Mouse (Mus musculus) midbrain, embryonic 10.5 days (tissue): Measurements from ENCODE around the gene Ksr2. TPM values are rescaled to one million over a fixed set of nuclear protein-coding genes. Genes with fewer than 3 reads are reported as not detected.
A peak's percentile ranks its signal among the peaks of the same experiment; 100 is the strongest.

Source experiments
- DNase-seq: peaks from one replicate; pipeline ENCODE4 v3.0.0-alpha.2; 2017; ENCODE audit warnings: low spot score
- H3K27ac ChIP-seq: fragments of 300-500 bp; sonication (generic); replicated peaks from 2 replicates; pipeline ENCODE4 v1.5.1; 2016; ENCODE audit warnings: mild to moderate bottlenecking
- H3K27me3 ChIP-seq: fragments of 300-500 bp; sonication (generic); 2 replicates; pipeline ENCODE4 v1.6.1; 2016; ENCODE audit warnings: low read depth, mild to moderate bottlenecking; ENCODE audit not compliant: poor library complexity, severe bottlenecking
- H3K36me3 ChIP-seq: fragments of 300-500 bp; sonication (generic); 2 replicates; pipeline ENCODE4 v1.6.1; 2016; ENCODE audit warnings: mild to moderate bottlenecking, moderate library complexity
- H3K4me1 ChIP-seq: fragments of 300-500 bp; sonication (generic); 2 replicates; pipeline ENCODE4 v1.6.1; 2016
- H3K4me3 ChIP-seq: fragments of 300-500 bp; sonication (generic); 2 replicates; pipeline ENCODE4 v1.5.1; 2016; ENCODE audit warnings: mild to moderate bottlenecking, moderate library complexity
- H3K9me3 ChIP-seq: fragments of 300-500 bp; sonication (generic); replicated peaks from 2 replicates; pipeline ENCODE4 v1.6.1; 2016; ENCODE audit warnings: mild to moderate bottlenecking
- WGBS: fragments of 180-500 bp; shearing (Covaris S2); methylation state at CpG from one replicate; pipeline ENCODE4 v1.1.7; 2016; 5-methylcytosine and 5-hydroxymethylcytosine counted together
- polyA plus RNA-seq: library from polyadenylated mRNA; unstranded; fragments of >200 nt; fragmentation: Nextera tagmentation; extraction: Ambion mirVana; gene quantifications from 2 replicates; pipeline ENCODE4 v1.2.1, GENCODE M21; 2016

The Ksr2 gene
- polyA plus RNA-seq, 1 experiment from 2014 or later = 0.52 TPM

DNA sequence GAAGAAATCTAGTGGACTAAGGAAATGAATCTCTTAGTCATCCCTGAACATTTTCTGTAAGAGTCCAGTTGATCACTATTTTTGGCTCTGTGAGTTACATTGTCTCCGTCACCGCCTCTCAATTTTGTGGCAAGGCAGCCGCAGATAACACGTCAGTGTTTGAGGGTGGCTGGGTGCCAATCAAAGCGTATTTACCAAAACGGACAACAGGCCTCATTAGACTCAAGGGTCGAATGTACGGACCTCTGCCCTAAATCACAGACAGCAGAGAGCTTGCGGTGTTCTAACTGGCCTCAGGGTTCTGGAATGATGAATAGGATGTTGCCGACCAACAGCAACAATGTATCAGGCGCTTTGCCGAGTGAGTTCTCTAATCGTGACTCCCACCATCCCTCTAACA, 245.8 kb downstream of the Ksr2 start:
- Histone ChIP-seq H3K4me3 (no peak overlapping the region), H3K36me3 (no peaks in the 10 kb centered on the region), H3K27me3 (no peaks in the 10 kb centered on the region), H3K27ac (no peak overlapping the region), H3K9me3 (no peaks in the 10 kb centered on the region), H3K4me1 (peaks cover 17% of the 10 kb centered on the region)
- WGBS = 88% methylated on average over 13 of the region's 13 CpGs
- no peak for DNase-seq

DNA sequence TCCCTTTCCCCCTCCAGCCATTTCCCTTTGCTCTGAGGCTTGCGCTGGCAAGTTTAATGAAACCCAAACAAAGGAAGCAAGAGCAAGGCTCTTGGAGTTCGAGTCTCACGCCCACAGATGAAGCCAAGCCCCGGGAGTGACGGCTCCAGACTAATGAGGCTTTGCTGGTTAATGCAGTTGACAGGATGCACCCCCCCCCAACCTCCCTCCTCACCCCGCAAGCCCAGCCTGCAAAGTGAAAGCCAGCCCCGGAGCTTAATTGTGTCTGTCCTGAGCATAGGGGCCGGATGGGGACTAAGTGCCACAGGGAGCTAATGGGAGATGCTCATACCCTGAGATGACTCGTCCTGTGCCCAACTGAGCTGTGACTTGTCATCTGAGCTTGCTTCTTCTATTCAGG, 251.4 kb downstream of the Ksr2 start:
- Histone ChIP-seq H3K4me3 (no peak overlapping the region), H3K9me3 (no peaks in the 10 kb centered on the region), H3K36me3 (no peaks in the 10 kb centered on the region), H3K27me3 (no peaks in the 10 kb centered on the region), H3K27ac (0 out of 2 replicates have a peak overlapping the region, but pooled peaks have one; percentile 23), H3K4me1 (peaks cover 27% of the 10 kb centered on the region)
- 36% methylated on average over 9 of the region's 9 CpGs for WGBS
- no peak for DNase-seq

DNA sequence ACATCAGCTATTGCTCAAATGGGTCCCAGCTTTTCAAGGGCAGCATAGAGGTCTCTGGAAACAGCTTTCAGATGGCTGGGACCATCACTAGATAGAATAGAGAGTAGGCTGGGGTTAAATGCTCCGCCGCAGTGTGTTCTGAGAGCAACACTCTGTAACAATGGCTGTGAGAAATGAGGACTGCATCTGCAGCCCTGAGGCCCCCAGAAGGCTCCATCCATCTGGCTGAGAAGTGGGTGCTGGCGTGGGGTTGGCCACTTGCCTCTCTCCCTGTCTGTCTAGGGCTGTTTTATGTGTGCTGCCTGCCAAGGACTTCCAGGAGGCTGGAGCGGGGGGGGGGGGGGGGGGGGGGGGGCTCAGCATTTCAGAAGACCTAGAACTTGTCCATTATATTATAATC, 253.5 kb downstream of the Ksr2 start:
- WGBS = 94% methylated on average over 2 of the region's 4 CpGs

DNA sequence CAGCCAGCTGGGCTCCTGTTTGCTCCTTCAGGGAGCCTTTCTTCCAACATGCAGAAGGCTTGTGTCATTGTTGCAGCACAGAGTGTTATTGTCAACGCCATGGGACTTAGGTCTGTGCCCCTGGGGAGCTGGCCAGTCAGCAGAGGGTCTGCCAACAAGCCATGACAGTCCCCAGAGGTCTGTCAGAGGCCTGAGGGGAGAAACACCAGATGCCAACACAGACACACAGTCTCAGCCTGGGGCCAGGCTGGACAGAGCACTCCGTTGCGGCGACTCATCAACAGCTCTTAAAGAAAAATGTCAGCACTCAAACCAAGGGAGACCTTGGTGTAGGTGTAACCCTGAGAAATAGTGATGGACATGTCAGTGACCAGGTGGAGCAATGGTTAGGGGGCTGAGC, 255.5 kb downstream of the Ksr2 start:
- Histone ChIP-seq H3K27me3 (no peaks in the 10 kb centered on the region), H3K4me1 (peaks cover 24% of the 10 kb centered on the region), H3K27ac (no peak overlapping the region; the same call in 1 of the 2 replicates), H3K36me3 (no peaks in the 10 kb centered on the region), H3K4me3 (no peak overlapping the region), H3K9me3 (no peaks in the 10 kb centered on the region)
- 75% methylated on average over 4 of the region's 4 CpGs for WGBS
- no peak for DNase-seq

More for the DNA sequence above, 253.5 kb downstream of the Ksr2 start:
- no peak for DNase-seq
- Histone ChIP-seq H3K4me1 (peaks cover 25% of the 10 kb centered on the region), H3K27me3 (no peaks in the 10 kb centered on the region), H3K9me3 (no peaks in the 10 kb centered on the region), H3K36me3 (no peaks in the 10 kb centered on the region), H3K27ac (no peak overlapping the region), H3K4me3 (no peak overlapping the region)

DNA sequence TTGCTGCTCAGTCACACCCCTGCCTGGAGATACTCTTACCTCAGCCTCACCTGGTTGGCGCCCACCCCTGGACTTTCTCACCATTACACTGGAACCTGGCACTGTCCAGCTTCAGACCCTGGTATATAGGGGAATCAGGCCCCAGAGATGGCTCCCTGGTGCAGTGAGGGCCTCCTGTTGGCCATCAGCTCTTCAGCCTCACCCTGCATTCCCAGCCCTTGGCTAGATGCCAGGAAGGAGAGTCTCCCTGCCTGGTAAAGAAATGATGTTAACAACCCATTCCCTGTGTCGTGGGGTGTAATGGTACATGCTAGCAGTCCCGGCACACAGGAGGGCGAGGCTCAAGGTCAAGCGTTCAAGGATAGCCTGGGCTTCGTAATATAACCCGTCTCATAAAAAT, 256.0 kb downstream of the Ksr2 start:
- WGBS = 90% methylated on average over 7 of the region's 7 CpGs
- H3K27ac ChIP-seq = no peak overlapping the region; the same call in 1 of the 2 replicates
- H3K4me1 ChIP-seq = peaks cover 24% of the 10 kb centered on the region

DNA sequence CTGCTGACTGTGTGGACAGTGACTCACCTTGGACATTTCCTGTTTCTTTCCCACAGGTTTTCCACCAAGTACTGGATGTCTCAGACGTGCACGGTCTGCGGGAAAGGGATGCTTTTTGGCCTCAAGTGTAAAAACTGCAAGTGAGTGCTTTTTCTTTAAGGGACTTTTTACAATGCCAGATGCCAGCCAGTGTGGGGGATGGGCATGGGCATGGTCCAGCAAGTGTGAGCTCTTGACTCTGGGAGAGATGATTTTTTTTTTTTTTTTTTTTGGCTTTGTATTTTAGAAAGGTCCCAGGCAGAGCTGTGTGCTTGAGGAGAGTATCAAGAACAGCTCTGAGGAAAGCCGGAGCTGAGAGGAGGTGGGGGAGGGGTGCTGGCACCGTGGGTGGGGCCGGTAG, 257.6 kb downstream of the Ksr2 start:
- H3K27me3 ChIP-seq = no peaks in the 10 kb centered on the region
- DNase-seq = no peak
- WGBS = 63% methylated on average over 6 of the region's 6 CpGs

More for the DNA sequence above, 256.0 kb downstream of the Ksr2 start:
- Histone ChIP-seq H3K4me3 (no peak overlapping the region), H3K36me3 (no peaks in the 10 kb centered on the region), H3K27me3 (no peaks in the 10 kb centered on the region), H3K9me3 (no peaks in the 10 kb centered on the region)
- DNase-seq = no peak

DNA sequence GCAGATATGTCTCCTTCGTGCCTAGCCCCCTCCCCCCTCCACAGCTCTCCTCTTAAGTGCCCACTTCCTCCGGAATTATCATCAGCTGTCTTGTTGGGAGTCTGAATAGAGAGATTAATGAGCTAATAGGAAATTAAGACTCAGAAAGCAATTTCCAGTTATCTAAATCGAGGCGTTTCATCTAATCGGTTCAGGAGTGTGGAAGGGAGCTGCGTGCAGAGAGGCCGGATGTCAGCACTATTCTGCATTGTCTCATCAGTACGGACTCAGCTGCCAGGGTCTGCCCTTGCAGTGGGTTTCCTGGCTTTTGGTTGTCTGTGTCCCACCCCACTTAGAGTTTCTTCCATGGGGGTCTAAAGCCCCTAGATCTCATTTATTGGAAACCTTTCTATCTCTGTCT, 262.0 kb downstream of the Ksr2 start:
- no peak for DNase-seq
- peaks cover 5% of the 10 kb centered on the region for H3K4me1 ChIP-seq
- no peak overlapping the region for H3K4me3 ChIP-seq
- WGBS = 89% methylated on average over 8 of the region's 8 CpGs
- H3K9me3 ChIP-seq = no peaks in the 10 kb centered on the region; the same call in 1 of the 2 replicates
- H3K27ac ChIP-seq = no peak overlapping the region
- no peaks in the 10 kb centered on the region for H3K36me3 ChIP-seq
- H3K27me3 ChIP-seq = no peaks in the 10 kb centered on the region

More for the DNA sequence above, 257.6 kb downstream of the Ksr2 start:
- H3K27ac ChIP-seq = no peak overlapping the region
- H3K9me3 ChIP-seq = no peaks in the 10 kb centered on the region
- no peak overlapping the region for H3K4me3 ChIP-seq
- no peaks in the 10 kb centered on the region for H3K36me3 ChIP-seq
- peaks cover 18% of the 10 kb centered on the region for H3K4me1 ChIP-seq

DNA sequence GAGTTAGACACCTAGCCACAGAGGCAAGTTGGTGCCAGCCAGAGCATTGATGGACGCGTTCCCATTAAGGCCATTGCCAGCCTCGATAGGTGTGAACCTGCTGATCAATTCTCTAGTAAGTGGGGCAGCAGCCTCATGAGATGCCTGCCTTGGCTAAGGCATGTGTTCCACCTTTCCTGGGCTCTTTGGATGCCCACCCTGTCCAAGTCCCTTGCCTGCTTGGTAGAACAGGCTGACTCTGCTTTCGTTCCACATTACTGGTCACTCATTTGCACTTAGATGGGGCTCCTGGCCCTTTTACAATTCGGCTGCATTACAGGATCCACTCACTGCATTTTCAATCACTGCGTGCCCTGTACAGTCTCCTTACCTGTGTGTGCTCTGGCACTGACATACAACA, 263.4 kb downstream of the Ksr2 start:
- DNase-seq = no peak
- Histone ChIP-seq H3K9me3 (no peaks in the 10 kb centered on the region; the same call in 1 of the 2 replicates), H3K4me3 (no peak overlapping the region), H3K27ac (no peak overlapping the region), H3K27me3 (no peaks in the 10 kb centered on the region), H3K36me3 (no peaks in the 10 kb centered on the region), H3K4me1 (peaks cover 5% of the 10 kb centered on the region)
- WGBS = 94% methylated on average over 6 of the region's 6 CpGs

DNA sequence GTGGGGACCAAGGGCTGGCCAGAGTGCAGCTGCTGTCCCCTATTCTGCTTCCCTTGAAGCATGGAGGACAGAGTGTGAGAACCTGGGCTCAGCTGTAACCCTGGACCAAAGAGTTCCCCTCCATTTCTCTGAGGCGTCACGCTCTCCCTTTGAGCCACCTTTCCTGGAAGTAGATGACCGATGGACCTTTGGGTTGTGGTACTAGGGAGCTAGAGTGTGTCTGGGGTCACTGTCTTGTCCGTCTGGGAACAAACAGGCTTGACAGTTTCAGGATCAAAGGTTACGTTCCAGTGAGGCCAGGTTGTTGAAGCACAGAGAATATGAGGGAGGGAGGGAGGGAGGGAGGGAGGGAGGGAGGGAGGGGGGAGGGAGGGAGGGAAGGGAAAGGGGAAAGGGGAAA, 264.6 kb downstream of the Ksr2 start:
- no peaks in the 10 kb centered on the region for H3K27me3 ChIP-seq
- 63% methylated on average over 5 of the region's 5 CpGs for WGBS
- no peak for DNase-seq
- H3K4me1 ChIP-seq = peaks cover 5% of the 10 kb centered on the region
- H3K4me3 ChIP-seq = no peak overlapping the region
- H3K27ac ChIP-seq = peak overlapping the region; percentile 33; the same call in 1 of the 2 replicates
- no peaks in the 10 kb centered on the region for H3K36me3 ChIP-seq
- H3K9me3 ChIP-seq = no peaks in the 10 kb centered on the region; the same call in 1 of the 2 replicates

DNA sequence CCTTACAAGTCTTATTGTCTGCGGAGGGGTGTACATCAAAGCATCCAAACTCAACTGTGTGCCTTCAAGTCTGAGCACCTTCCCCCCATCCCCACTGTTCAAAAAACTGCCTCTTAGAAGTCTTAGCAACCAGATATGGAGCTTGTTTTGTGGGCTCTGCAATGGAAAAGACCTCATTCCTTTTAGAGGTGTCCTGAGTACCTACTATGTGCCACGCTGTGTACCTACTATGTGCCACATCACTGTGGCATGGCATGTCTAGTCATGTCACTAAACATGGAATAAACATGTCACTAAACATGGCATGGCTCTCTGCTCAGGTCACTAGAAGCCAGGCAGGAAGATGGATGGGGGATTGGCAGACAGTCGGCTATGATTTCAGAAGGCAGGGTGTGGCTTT, 268.4 kb downstream of the Ksr2 start:
- Histone ChIP-seq H3K27me3 (no peaks in the 10 kb centered on the region), H3K4me1 (peaks cover 19% of the 10 kb centered on the region), H3K4me3 (no peak overlapping the region), H3K36me3 (no peaks in the 10 kb centered on the region), H3K9me3 (no peaks in the 10 kb centered on the region), H3K27ac (no peak overlapping the region)
- no peak for DNase-seq
- 94% methylated on average over 3 of the region's 3 CpGs for WGBS

DNA sequence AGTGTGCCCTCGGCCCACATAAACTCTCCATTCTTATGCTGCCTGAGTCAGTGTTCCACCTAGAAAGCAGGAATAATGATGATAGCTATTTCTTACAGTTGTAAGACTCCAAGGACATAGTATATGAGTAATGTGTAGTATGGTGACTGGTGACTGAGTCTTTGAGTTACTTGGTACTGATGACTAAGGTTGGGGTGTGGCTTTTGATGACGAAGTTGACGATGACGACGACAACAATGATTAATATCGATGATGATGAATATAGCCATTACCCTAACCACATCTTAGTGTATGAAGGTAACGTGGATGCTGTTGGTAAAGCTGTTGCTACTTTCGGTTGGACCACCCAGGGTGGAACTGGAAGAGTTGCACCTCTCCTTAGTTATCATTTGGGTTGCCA, 270.7 kb downstream of the Ksr2 start:
- Histone ChIP-seq H3K27me3 (no peaks in the 10 kb centered on the region), H3K9me3 (no peaks in the 10 kb centered on the region), H3K4me3 (no peak overlapping the region), H3K36me3 (no peaks in the 10 kb centered on the region), H3K4me1 (peaks cover 37% of the 10 kb centered on the region), H3K27ac (no peak overlapping the region)
- WGBS = 94% methylated on average over 8 of the region's 8 CpGs
- no peak for DNase-seq

DNA sequence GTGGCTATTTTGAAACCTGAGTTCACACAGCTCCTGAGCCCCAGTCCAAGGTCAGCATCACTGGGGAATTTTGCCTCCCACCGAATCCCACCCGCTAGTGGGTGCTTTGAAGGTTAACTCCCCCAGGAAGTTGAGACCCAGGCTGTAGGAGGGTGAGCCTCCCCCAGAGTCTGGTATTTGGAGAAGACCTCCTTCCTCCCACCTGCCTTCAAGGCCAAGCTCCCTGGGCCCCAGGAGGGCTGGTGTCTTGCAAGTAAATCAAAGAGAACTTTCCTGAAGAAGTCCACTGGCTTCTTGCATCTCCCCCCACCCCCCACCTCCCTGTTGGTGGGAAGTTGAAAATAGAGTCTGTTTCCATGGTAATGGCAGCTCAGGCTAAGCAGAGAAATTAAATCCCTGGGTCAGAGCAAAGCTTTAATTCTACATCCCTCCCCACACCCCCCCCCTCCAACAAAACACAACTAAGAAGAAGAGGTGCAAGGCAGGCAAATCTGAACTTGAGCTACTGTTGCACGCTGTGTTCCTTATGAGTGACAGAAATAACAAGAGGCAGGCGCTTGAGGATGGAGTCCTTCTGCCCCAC, 274.1 kb downstream of the Ksr2 start:
- H3K27me3 ChIP-seq = no peaks in the 10 kb centered on the region
- WGBS = 17% methylated on average over 4 of the region's 4 CpGs
- DNase-seq = peak; percentile 54
- peaks cover 66% of the 10 kb centered on the region for H3K4me1 ChIP-seq
- H3K36me3 ChIP-seq = no peaks in the 10 kb centered on the region
- H3K4me3 ChIP-seq = no peak overlapping the region
- H3K27ac ChIP-seq = peak overlapping the region; percentile 79
- no peaks in the 10 kb centered on the region for H3K9me3 ChIP-seq

DNA sequence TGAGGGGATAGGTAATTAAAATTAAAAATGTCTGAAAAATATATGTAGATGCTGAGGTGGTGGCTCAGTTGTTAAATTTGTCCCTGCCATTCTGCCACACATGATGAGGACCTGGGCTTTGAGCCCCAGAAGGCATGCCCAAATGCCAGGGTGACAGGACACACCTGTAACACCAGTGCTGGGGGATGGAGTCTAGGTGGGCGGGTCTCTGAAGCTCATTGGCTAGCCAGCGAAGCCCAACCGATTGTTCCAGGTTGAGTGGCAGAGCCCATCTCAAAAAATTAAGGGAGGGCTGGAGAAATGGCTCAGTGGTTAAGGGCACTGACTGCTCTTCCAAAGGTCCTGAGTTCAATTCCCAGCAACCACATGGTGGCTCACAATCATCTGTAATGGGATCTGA, 274.9 kb downstream of the Ksr2 start:
- DNase-seq = no peak
- no peaks in the 10 kb centered on the region for H3K36me3 ChIP-seq
- peaks cover 70% of the 10 kb centered on the region for H3K4me1 ChIP-seq
- WGBS = 44% methylated on average over 3 of the region's 3 CpGs
- H3K9me3 ChIP-seq = no peaks in the 10 kb centered on the region; the same call in 1 of the 2 replicates
- H3K27ac ChIP-seq = 0 out of 2 replicates have a peak overlapping the region, but pooled peaks have one; percentile 79
- H3K27me3 ChIP-seq = no peaks in the 10 kb centered on the region
- no peak overlapping the region for H3K4me3 ChIP-seq
